In the genomic region with DNA sequence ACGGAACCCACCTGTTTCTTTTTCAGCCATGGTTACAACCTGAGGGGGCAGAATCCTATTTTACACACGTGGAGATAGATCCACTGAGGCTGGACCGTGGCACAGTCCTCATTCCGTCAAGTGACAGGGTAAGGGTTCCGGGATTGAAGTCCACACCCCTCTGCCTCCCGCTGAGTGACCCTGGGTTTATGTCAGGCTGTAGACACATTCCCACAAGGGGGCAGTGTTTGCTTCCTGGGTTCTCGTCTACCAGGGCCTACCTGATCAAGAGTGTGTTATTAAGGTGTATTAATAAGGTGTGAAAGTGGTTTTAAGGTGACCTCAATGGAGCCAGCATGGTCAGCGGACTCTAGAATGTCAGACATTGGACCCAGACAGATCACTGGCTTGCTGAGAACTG, we compare ENCODE assay signal across 10 mouse cellular contexts. TPM values are rescaled to one million over a fixed set of nuclear protein-coding genes. Genes with fewer than 3 reads are reported as not detected.
DNase-seq lines count a peak whose midpoint lies in the region; ATAC-seq and TF ChIP-seq lines count a peak whose summit lies in the region.
"Had no signal": no experiment of that assay in that cellular context is flagged by ENCODE, and none has a peak within 500 bp of the region (broad histone marks: within the 10 kb centered on the region; RNA-seq: fewer than 3 reads in every experiment).

No protein-coding gene starts in this region.

- no peak for TF ChIP-seq POLR2A in ES-Bruce4 (IDR thresholded peaks at IDR 0.05; ENCODE audit: insufficient read depth, low read length)
- no peak for TF ChIP-seq POLR2A in bone marrow macrophage, adult 2 months (IDR thresholded peaks at IDR 0.05; ENCODE audit: borderline replicate concordance, low read depth, low read length)
- TF ChIP-seq POLR2A in testis, adult 2 months (IDR thresholded peaks at IDR 0.05; ENCODE audit: control insufficient read depth, low read depth, low read length) = no peak

- no peak overlapping the region for H3K4me3 ChIP-seq in heart, postnatal 0 days (ENCODE audit: low read depth, low read length)
- H3K4me3 ChIP-seq in heart, embryonic 10.5 days = no peak overlapping the region
- H3K4me3 ChIP-seq in ES-Bruce4 (ENCODE audit: low read depth, low read length) = no peak overlapping the region
- H3K4me3 ChIP-seq in bone marrow macrophage, adult 2 months (ENCODE audit: insufficient read depth, low read length) = no peak overlapping the region
- H3K4me3 ChIP-seq in testis, adult 2 months (ENCODE audit: control insufficient read depth, low read depth, low read length) = peak overlapping the region; percentile 34

- intact Hi-C loops in gastrocnemius, postnatal 36 days (cut with DNase I) = loop anchor here (5.0 kb wide), 1 partner anchor 55 kb away; no protein-coding TSS in a partner anchor

- 30% methylated on average over 8 of the region's 8 CpGs for whole genome bisulfite sequencing in heart, postnatal 0 days
- WGBS in heart, embryonic 10.5 days = 32% methylated on average over 8 of the region's 8 CpGs

- no peaks in the 10 kb centered on the region for H3K9me3 ChIP-seq in heart, postnatal 0 days (replicated peaks; ENCODE audit: control insufficient read depth, low read length)
- no peaks in the 10 kb centered on the region for H3K9me3 ChIP-seq in heart, embryonic 10.5 days
- H3K9me3 ChIP-seq in ES-Bruce4 (replicated peaks; ENCODE audit: control insufficient read depth, insufficient read depth, low read length, poor library complexity, severe bottlenecking) = no peaks in the 10 kb centered on the region

- H3K27ac ChIP-seq in heart, postnatal 0 days (ENCODE audit: low read depth) = no peak overlapping the region
- H3K27ac ChIP-seq in heart, embryonic 10.5 days = no peak overlapping the region
- no peak overlapping the region for H3K27ac ChIP-seq in ES-Bruce4 (ENCODE audit: insufficient read depth, low read length)
- no peak overlapping the region for H3K27ac ChIP-seq in bone marrow macrophage, adult 2 months (ENCODE audit: insufficient read depth, low read depth, low read length)
- peak overlapping the region; percentile 57 for H3K27ac ChIP-seq in testis, adult 2 months (ENCODE audit: control insufficient read depth, insufficient read depth, low read depth, low read length)

- ATAC-seq in heart, postnatal 0 days (ENCODE audit: insufficient read depth, low read depth) = no peak

- no peak for TF ChIP-seq EP300 in heart, postnatal 0 days (IDR thresholded peaks at IDR 0.05; ENCODE audit: low read depth)
- no peak for TF ChIP-seq EP300 in ES-Bruce4 (IDR thresholded peaks at IDR 0.05; ENCODE audit: insufficient read depth, low read depth, low read length)

- DNase-seq in heart, postnatal 0 days (ENCODE audit: low spot score) = peak; percentile 23
- DNase-seq in heart, embryonic 10.5 days (ENCODE audit: low spot score) = no peak
- peak; percentile 31 to 59 for DNase-seq in kidney, postnatal 4 days
- no peak for DNase-seq in spleen, postnatal 14 days (ENCODE audit: low spot score in 2 of 2)
- no peak for DNase-seq in gastrocnemius, postnatal 36 days

- H3K4me1 ChIP-seq in heart, postnatal 0 days (ENCODE audit: control insufficient read depth, insufficient read depth) = no peaks in the 10 kb centered on the region
- H3K4me1 ChIP-seq in heart, embryonic 10.5 days = 0 out of 2 replicates have a peak, but pooled peaks cover 2% of the 10 kb centered on the region
- peaks cover 2% of the 10 kb centered on the region for H3K4me1 ChIP-seq in ES-Bruce4 (ENCODE audit: control insufficient read depth, insufficient read depth, low read length)
- peaks cover 5% of the 10 kb centered on the region; the same call in 1 of the 2 replicates for H3K4me1 ChIP-seq in bone marrow macrophage, adult 2 months (ENCODE audit: control insufficient read depth, insufficient read depth, low read length)
- H3K4me1 ChIP-seq in testis, adult 2 months (ENCODE audit: control insufficient read depth, insufficient read depth, low read length) = no peaks in the 10 kb centered on the region; the same call in 1 of the 2 replicates

- no peaks in the 10 kb centered on the region for H3K36me3 ChIP-seq in heart, postnatal 0 days (replicated peaks; ENCODE audit: control insufficient read depth, insufficient read depth, low read length)
- no peaks in the 10 kb centered on the region for H3K36me3 ChIP-seq in heart, embryonic 10.5 days
- no peaks in the 10 kb centered on the region for H3K36me3 ChIP-seq in ES-Bruce4 (ENCODE audit: control insufficient read depth, insufficient read depth, low read length, poor library complexity, severe bottlenecking)
- H3K36me3 ChIP-seq in testis, adult 2 months (ENCODE audit: control insufficient read depth, insufficient read depth, low read length) = no peaks in the 10 kb centered on the region

- no peak overlapping the region for H3K9ac ChIP-seq in heart, postnatal 0 days (replicated peaks; ENCODE audit: low read depth, low read length)
- no peak overlapping the region for H3K9ac ChIP-seq in ES-Bruce4 (ENCODE audit: low read depth, poor library complexity, severe bottlenecking)

- H3K27me3 ChIP-seq in heart, postnatal 0 days (ENCODE audit: control insufficient read depth, insufficient read depth, low read length) = no peaks in the 10 kb centered on the region
- peaks cover 3% of the 10 kb centered on the region; the same call in 1 of the 2 replicates for H3K27me3 ChIP-seq in heart, embryonic 10.5 days (ENCODE audit: insufficient read depth, poor library complexity, severe bottlenecking)
- H3K27me3 ChIP-seq in ES-Bruce4 (ENCODE audit: control insufficient read depth, insufficient read depth, low read length, poor library complexity, severe bottlenecking) = no peaks in the 10 kb centered on the region
- no peaks in the 10 kb centered on the region for H3K27me3 ChIP-seq in testis, adult 2 months (ENCODE audit: control insufficient read depth, insufficient read depth, low read length)

- 0 out of 2 replicates have a peak overlapping the region, but pooled peaks have one; percentile 33 for H3K4me2 ChIP-seq in heart, postnatal 0 days (ENCODE audit: low read depth, low read length)

- peak; percentile 50 for TF ChIP-seq CTCF in heart, postnatal 0 days (IDR thresholded peaks at IDR 0.05; ENCODE audit: low read depth)
- TF ChIP-seq CTCF in ES-Bruce4 (IDR thresholded peaks at IDR 0.05; ENCODE audit: low read depth, low read length) = peak; percentile 73
- peak; percentile 43; the same call in 1 of the 2 replicates for TF ChIP-seq CTCF in bone marrow macrophage, adult 2 months (IDR thresholded peaks at IDR 0.05; ENCODE audit: low read depth, low read length)
- TF ChIP-seq CTCF in testis, adult 2 months (IDR thresholded peaks at IDR 0.05; ENCODE audit: control insufficient read depth, insufficient read depth, insufficient replicate concordance, low read depth, low read length) = peak; percentile 28; the same call in 1 of the 2 replicates

RNA-seq across cellular contexts. Expression of gene Cdc34b, which starts 8.8 kb away (rescaled TPM):
- not detected in 2 replicates for total RNA-seq in heart, postnatal 0 days (2014; rRNA removed; ENCODE audit: low replicate concordance)
- polyA plus RNA-seq in heart, postnatal 0 days (2015; fragmentation: Nextera tagmentation; extraction: Ambion mirVana) = 0.12 TPM in 1 of 2 replicates, not detected in the other
- 0.16 TPM in 1 of 2 replicates, not detected in the other for polyA plus RNA-seq in heart, embryonic 10.5 days (2016; fragmentation: Nextera tagmentation; extraction: Ambion mirVana)
- 0.55 TPM in 1 of 2 replicates, not detected in the other for polyA plus RNA-seq in ES-Bruce4 (2011; ENCODE audit: insufficient read depth, insufficient read length, low read depth, missing spikeins)
- not detected in 2 replicates for polyA plus RNA-seq in bone marrow macrophage, adult 2 months (2012; ENCODE audit: insufficient read depth, insufficient read length, missing spikeins)
- 0.91 and 1.2 TPM in 2 replicates for polyA plus RNA-seq in testis, adult 2 months (2012; rRNA removed)
- total RNA-seq in gastrocnemius, postnatal 36 days (2021) = under 1 TPM; 0.77 to 0.79 TPM
- polyA plus RNA-seq: liver, embryonic 16.5 days had no signal

RNA-seq across cellular contexts. Expression of gene Gm11541, which starts 28.5 kb away (rescaled TPM):
- total RNA-seq in heart, postnatal 0 days (2014; rRNA removed; ENCODE audit: low replicate concordance) = not detected in 2 replicates
- polyA plus RNA-seq in heart, postnatal 0 days (2015; fragmentation: Nextera tagmentation; extraction: Ambion mirVana) = 0.08 and 0.11 TPM in 2 replicates
- not detected in 2 replicates for polyA plus RNA-seq in heart, embryonic 10.5 days (2016; fragmentation: Nextera tagmentation; extraction: Ambion mirVana)
- polyA plus RNA-seq in ES-Bruce4 (2011; ENCODE audit: insufficient read depth, insufficient read length, low read depth, missing spikeins) = not detected in 2 replicates
- not detected in 2 replicates for polyA plus RNA-seq in bone marrow macrophage, adult 2 months (2012; ENCODE audit: insufficient read depth, insufficient read length, missing spikeins)
- polyA plus RNA-seq in testis, adult 2 months (2012; rRNA removed) = not detected in 2 replicates
- not detected for total RNA-seq in gastrocnemius, postnatal 36 days (2021)
- polyA plus RNA-seq: liver, embryonic 16.5 days had no signal

RNA-seq across cellular contexts. Expression of gene Tmem92, which starts 49.7 kb away (rescaled TPM):
- not detected in 2 replicates for total RNA-seq in heart, postnatal 0 days (2014; rRNA removed; ENCODE audit: low replicate concordance)
- not detected in 2 replicates for polyA plus RNA-seq in heart, postnatal 0 days (2015; fragmentation: Nextera tagmentation; extraction: Ambion mirVana)
- polyA plus RNA-seq in heart, embryonic 10.5 days (2016; fragmentation: Nextera tagmentation; extraction: Ambion mirVana) = not detected in 2 replicates
- 0.30 TPM in 1 of 2 replicates, not detected in the other for polyA plus RNA-seq in ES-Bruce4 (2011; ENCODE audit: insufficient read depth, insufficient read length, low read depth, missing spikeins)
- polyA plus RNA-seq in bone marrow macrophage, adult 2 months (2012; ENCODE audit: insufficient read depth, insufficient read length, missing spikeins) = 0.28 TPM in 1 of 2 replicates, not detected in the other
- polyA plus RNA-seq in testis, adult 2 months (2012; rRNA removed) = not detected in 2 replicates
- not detected for total RNA-seq in gastrocnemius, postnatal 36 days (2021)
- polyA plus RNA-seq: embryonic facial prominence, embryonic 11.5 days; liver, embryonic 16.5 days had no signal

RNA-seq across cellular contexts. Expression of gene Xylt2, which starts 55.5 kb away (rescaled TPM):
- total RNA-seq in heart, postnatal 0 days (2014; rRNA removed; ENCODE audit: low replicate concordance) = 23.3 and 25.4 TPM in 2 replicates
- polyA plus RNA-seq in heart, postnatal 0 days (2015; fragmentation: Nextera tagmentation; extraction: Ambion mirVana) = 7.0 and 7.5 TPM in 2 replicates
- polyA plus RNA-seq in heart, embryonic 10.5 days (2016; fragmentation: Nextera tagmentation; extraction: Ambion mirVana) = 16.7 and 17.4 TPM in 2 replicates
- polyA plus RNA-seq in ES-Bruce4 (2011; ENCODE audit: insufficient read depth, insufficient read length, low read depth, missing spikeins) = 16.8 and 20.1 TPM in 2 replicates
- 186 and 188 TPM in 2 replicates for polyA plus RNA-seq in bone marrow macrophage, adult 2 months (2012; ENCODE audit: insufficient read depth, insufficient read length, missing spikeins)
- 3.3 and 3.4 TPM in 2 replicates for polyA plus RNA-seq in testis, adult 2 months (2012; rRNA removed)
- total RNA-seq in gastrocnemius, postnatal 36 days (2021) = 1 to 10 TPM; 3.2 to 4.5 TPM

Comparison
In these comparisons a context has a peak if more than half of its experiments do, and no peak if none do; other contexts are left out.
1. DNase-seq: peak in heart, postnatal 0 days (single experiment) and kidney, postnatal 4 days (2 of 2); none in heart, embryonic 10.5 days (single experiment), spleen, postnatal 14 days (0 of 2) and gastrocnemius, postnatal 36 days (0 of 2).
2. Peak in every context shown above with its lines, with median percentiles within 50 percentile points of each other: CTCF ChIP-seq.